Mouse (Mus musculus): ENCODE measurements around the gene Igflr1.

The Igflr1 gene

GRCm38 (mm10) chr7:30587842-30588667 lies 22.8 kb downstream of the Igflr1 start:
- DNase-seq (ENCODE audit: extremely low read depth, low read depth, low spot score) = no peak

- DNase-seq (ENCODE audit: extremely low read depth, low read depth, low spot score) = peak; percentile 91
Observed at GRCm38 (mm10) chr7:30588676-30589434, 23.6 kb downstream of the Igflr1 start, which contains the start of gene Kmt2b. Gene Kmt2b (minus strand): TSS chr7:30588726.

- peak; percentile 33 for DNase-seq (ENCODE audit: extremely low read depth, low read depth, low spot score)
Observed at GRCm38 (mm10) chr7:30589435-30590301, 24.4 kb downstream of the Igflr1 start.

- no peak for DNase-seq (ENCODE audit: extremely low read depth, low read depth, low spot score)
Observed at GRCm38 (mm10) chr7:30590927-30591604, 25.8 kb downstream of the Igflr1 start.

- no peak for DNase-seq (ENCODE audit: extremely low read depth, low read depth, low spot score)
Observed at GRCm38 (mm10) chr7:30591605-30591951, 26.4 kb downstream of the Igflr1 start.

GRCm38 (mm10) chr7:30592772-30593423 lies 27.7 kb downstream of the Igflr1 start:
- no peak for DNase-seq (ENCODE audit: extremely low read depth, low read depth, low spot score)

GRCm38 (mm10) chr7:30593579-30594509 lies 28.6 kb downstream of the Igflr1 start:
- DNase-seq (ENCODE audit: extremely low read depth, low read depth, low spot score) = no peak

GRCm38 (mm10) chr7:30594510-30595024 lies 29.3 kb downstream of the Igflr1 start:
- no peak for DNase-seq (ENCODE audit: extremely low read depth, low read depth, low spot score)

- DNase-seq (ENCODE audit: extremely low read depth, low read depth, low spot score) = no peak
Observed at GRCm38 (mm10) chr7:30596093-30596492, 30.9 kb downstream of the Igflr1 start.

- DNase-seq (ENCODE audit: extremely low read depth, low read depth, low spot score) = no peak
Observed at GRCm38 (mm10) chr7:30596811-30597210, 31.6 kb downstream of the Igflr1 start.

- DNase-seq (ENCODE audit: extremely low read depth, low read depth, low spot score) = no peak
Observed at GRCm38 (mm10) chr7:30598786-30599185, 33.6 kb downstream of the Igflr1 start, which contains the start of gene Zbtb32. Gene Zbtb32 (minus strand): TSS chr7:30598909.

GRCm38 (mm10) chr7:30599933-30600353 lies 34.7 kb downstream of the Igflr1 start:
- peak; percentile 74 for DNase-seq (ENCODE audit: extremely low read depth, low read depth, low spot score)

- peak; percentile 46 for DNase-seq (ENCODE audit: extremely low read depth, low read depth, low spot score)
Observed at GRCm38 (mm10) chr7:30600651-30601050, 35.4 kb downstream of the Igflr1 start.

GRCm38 (mm10) chr7:30602583-30602982 lies 37.4 kb downstream of the Igflr1 start:
- DNase-seq (ENCODE audit: extremely low read depth, low read depth, low spot score) = no peak

- no peak for DNase-seq (ENCODE audit: extremely low read depth, low read depth, low spot score)
Observed at GRCm38 (mm10) chr7:30604424-30604823, 39.2 kb downstream of the Igflr1 start.

- DNase-seq (ENCODE audit: extremely low read depth, low read depth, low spot score) = no peak
Observed at GRCm38 (mm10) chr7:30604944-30605343, 39.7 kb downstream of the Igflr1 start.

GRCm38 (mm10) chr7:30607706-30608309 lies 42.6 kb downstream of the Igflr1 start:
- no peak for DNase-seq (ENCODE audit: extremely low read depth, low read depth, low spot score)

- no peak for DNase-seq (ENCODE audit: extremely low read depth, low read depth, low spot score)
Observed at GRCm38 (mm10) chr7:30608476-30608875, 43.2 kb downstream of the Igflr1 start.
